Mouse (Mus musculus): Measurements from ENCODE around the gene Ggta1. TPM values are rescaled to one million over a fixed set of nuclear protein-coding genes. Genes with fewer than 3 reads are reported as not detected.

Ggta1 gene
- polyA plus RNA-seq, 1 experiment from 2014 or later, result 7.1 TPM

DNA sequence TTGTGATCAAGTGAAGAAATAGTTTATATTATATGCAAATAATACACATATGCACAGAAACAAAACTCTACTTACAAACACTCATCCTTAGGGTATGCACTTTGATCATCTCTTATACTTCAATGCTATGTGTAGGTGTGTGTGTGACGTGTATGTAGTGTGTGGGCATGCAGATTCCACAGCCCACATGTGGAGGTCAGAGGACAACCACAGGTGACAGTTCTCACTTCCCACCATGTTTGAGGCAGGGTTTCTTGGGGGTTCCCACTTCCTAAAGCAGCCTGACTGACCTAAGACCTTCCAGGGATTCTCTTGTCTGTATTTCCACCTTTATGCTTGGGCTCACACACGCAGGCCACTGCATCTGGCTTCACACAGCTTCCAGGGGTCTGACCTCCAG, 50.8 kb downstream of the Ggta1 start:
- H3K9ac ChIP-seq (ENCODE audit: low read depth, low read length), result no peak overlapping the region
- no peak overlapping the region for H3K4me3 ChIP-seq (ENCODE audit: low read length)
- no peak overlapping the region for H3K4me2 ChIP-seq (ENCODE audit: low read length)
- H3K27me3 ChIP-seq (replicated peaks; ENCODE audit: control insufficient read depth, insufficient read depth, low read length), result no peaks in the 10 kb centered on the region
- no peaks in the 10 kb centered on the region for H3K4me1 ChIP-seq (ENCODE audit: control insufficient read depth, insufficient read depth, low read depth, low read length)
- ATAC-seq, result no peak
- H3K9me3 ChIP-seq (ENCODE audit: control insufficient read depth, low read length), result no peaks in the 10 kb centered on the region
- H3K27ac ChIP-seq (ENCODE audit: low read depth, low read length), result no peak overlapping the region
- WGBS, result 87% methylated on average over 2 of the region's 2 CpGs
- H3K36me3 ChIP-seq (ENCODE audit: control insufficient read depth, insufficient read depth, low read length), result no peaks in the 10 kb centered on the region

DNA sequence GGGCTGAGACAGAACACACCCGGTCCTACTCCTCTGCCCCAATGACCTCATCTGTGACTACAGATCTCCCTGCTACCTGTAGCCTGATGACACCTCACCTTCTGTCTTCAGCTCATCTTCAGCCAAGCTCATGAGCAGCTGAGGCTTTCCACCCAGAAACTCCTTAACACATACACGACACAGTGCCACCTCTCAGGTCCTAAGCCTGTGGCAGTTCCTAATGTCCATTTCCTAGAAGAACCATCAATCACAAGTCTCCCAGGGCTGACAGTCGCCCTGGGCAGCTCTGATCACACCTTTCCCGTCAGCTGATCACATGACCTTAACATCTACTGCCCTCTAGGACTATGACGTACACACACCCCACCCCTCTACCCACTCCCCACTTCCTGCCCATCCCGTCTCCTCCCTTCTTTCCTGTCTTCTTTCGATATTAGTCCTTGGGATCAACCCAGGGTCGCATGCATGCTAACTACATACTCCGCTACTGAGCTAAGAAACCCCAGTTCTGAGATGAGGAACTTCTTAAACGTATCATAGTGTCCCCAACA, 51.3 kb downstream of the Ggta1 start:
- no peak overlapping the region for H3K4me2 ChIP-seq (ENCODE audit: low read length)
- no peaks in the 10 kb centered on the region for H3K36me3 ChIP-seq (ENCODE audit: control insufficient read depth, insufficient read depth, low read length)
- H3K27ac ChIP-seq (ENCODE audit: low read depth, low read length), result no peak overlapping the region
- no peaks in the 10 kb centered on the region for H3K4me1 ChIP-seq (ENCODE audit: control insufficient read depth, insufficient read depth, low read depth, low read length)
- ATAC-seq, result no peak
- no peak overlapping the region for H3K9ac ChIP-seq (ENCODE audit: low read depth, low read length)
- H3K27me3 ChIP-seq (replicated peaks; ENCODE audit: control insufficient read depth, insufficient read depth, low read length), result no peaks in the 10 kb centered on the region
- no peak overlapping the region for H3K4me3 ChIP-seq (ENCODE audit: low read length)
- WGBS, result 80% methylated on average over 10 of the region's 10 CpGs
- no peaks in the 10 kb centered on the region for H3K9me3 ChIP-seq (ENCODE audit: control insufficient read depth, low read length)

DNA sequence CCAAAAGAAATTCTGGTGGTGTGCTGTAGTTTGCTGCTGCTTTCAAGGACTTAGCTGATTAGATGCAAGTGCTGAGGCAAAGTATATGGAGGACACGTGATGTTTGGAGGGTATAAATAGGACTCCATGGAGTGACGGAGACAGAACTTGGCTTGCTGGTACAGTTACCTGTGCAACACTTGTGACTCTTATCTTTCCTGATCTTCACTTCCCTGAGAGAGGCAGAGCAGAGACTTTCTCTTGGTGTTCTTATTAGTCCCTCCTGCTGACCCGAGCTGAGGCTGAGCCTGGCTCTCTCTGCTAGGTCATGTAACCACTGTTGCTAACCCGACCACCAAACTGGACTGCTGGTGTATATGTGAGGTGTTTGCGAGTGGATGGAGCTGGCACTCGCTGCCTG, 53.6 kb downstream of the Ggta1 start:
- no peaks in the 10 kb centered on the region for H3K4me1 ChIP-seq (ENCODE audit: control insufficient read depth, insufficient read depth, low read depth, low read length)
- no peak overlapping the region for H3K4me2 ChIP-seq (ENCODE audit: low read length)
- no peaks in the 10 kb centered on the region for H3K36me3 ChIP-seq (ENCODE audit: control insufficient read depth, insufficient read depth, low read length)
- no peaks in the 10 kb centered on the region for H3K9me3 ChIP-seq (ENCODE audit: control insufficient read depth, low read length)
- 91% methylated on average over 6 of the region's 6 CpGs for WGBS
- no peak for ATAC-seq
- H3K27me3 ChIP-seq (replicated peaks; ENCODE audit: control insufficient read depth, insufficient read depth, low read length), result no peaks in the 10 kb centered on the region
- no peak overlapping the region for H3K4me3 ChIP-seq (ENCODE audit: low read length)
- no peak overlapping the region for H3K9ac ChIP-seq (ENCODE audit: low read depth, low read length)
- no peak overlapping the region for H3K27ac ChIP-seq (ENCODE audit: low read depth, low read length)

DNA sequence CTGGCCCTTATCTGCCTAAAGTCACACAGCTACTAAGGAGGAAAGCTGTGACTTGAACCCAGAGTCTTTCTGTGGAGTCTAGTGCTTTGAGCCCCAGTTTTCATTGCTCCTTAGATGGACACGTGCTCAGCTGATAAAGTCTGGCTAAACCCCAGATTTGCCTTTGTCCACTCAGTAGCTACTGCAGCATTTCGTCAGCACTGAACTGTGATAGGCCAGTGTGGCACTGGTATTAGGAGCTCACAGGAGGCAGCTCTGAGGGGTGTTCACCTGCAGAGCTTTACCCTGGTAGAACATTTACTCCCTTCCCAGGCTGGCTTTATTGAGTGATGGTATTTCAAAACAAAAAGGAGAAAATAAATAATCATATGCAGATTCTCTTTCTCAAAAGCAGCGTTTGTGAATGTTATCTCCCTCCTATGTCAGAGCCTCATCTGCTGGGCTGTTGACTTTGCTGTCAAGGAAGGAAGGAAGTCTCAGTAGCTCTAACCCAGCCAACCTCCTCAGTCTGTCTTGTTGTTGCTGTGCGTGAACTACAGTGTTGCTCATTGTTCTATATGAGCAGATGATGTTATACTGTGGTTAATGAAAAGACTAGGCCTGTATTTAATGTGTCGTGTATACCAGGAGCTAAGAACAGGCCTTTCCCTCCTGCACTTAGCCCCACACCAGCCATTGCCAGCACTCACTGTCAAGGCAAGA, 54.5 kb downstream of the Ggta1 start:
- H3K4me2 ChIP-seq (ENCODE audit: low read length), result no peak overlapping the region
- H3K9ac ChIP-seq (ENCODE audit: low read depth, low read length), result no peak overlapping the region
- WGBS, result 82% methylated on average over 5 of the region's 5 CpGs
- H3K9me3 ChIP-seq (ENCODE audit: control insufficient read depth, low read length), result no peaks in the 10 kb centered on the region
- ATAC-seq, result no peak
- H3K27me3 ChIP-seq (replicated peaks; ENCODE audit: control insufficient read depth, insufficient read depth, low read length), result no peaks in the 10 kb centered on the region
- H3K4me3 ChIP-seq (ENCODE audit: low read length), result no peak overlapping the region
- H3K4me1 ChIP-seq (ENCODE audit: control insufficient read depth, insufficient read depth, low read depth, low read length), result no peaks in the 10 kb centered on the region
- H3K36me3 ChIP-seq (ENCODE audit: control insufficient read depth, insufficient read depth, low read length), result no peaks in the 10 kb centered on the region
- H3K27ac ChIP-seq (ENCODE audit: low read depth, low read length), result no peak overlapping the region

DNA sequence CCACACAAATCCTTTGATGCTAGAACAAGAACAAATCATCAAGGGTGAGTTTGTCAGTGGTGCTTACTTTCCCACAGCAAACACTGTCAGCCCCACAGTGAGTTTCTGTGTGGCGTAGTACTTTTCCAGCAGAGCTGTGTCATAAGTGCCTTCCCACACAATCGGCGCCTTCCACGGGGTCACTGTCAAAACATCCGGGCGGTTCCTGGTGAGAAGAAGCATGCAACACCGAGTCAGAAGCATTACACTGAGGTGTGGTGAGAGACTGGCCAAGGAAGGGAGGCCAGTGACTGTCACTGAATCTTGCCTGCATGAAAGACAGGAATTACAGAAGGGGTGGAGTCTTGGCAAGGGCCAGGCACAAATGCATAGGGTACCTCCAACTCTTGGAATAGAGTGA, 55.2 kb downstream of the Ggta1 start:
- Histone ChIP-seq H3K9me3 (ENCODE audit: control insufficient read depth, low read length) (no peaks in the 10 kb centered on the region), H3K9ac (ENCODE audit: low read depth, low read length) (no peak overlapping the region), H3K27me3 (replicated peaks; ENCODE audit: control insufficient read depth, insufficient read depth, low read length) (no peaks in the 10 kb centered on the region), H3K4me2 (ENCODE audit: low read length) (no peak overlapping the region), H3K4me3 (ENCODE audit: low read length) (no peak overlapping the region), H3K4me1 (ENCODE audit: control insufficient read depth, insufficient read depth, low read depth, low read length) (no peaks in the 10 kb centered on the region), H3K36me3 (ENCODE audit: control insufficient read depth, insufficient read depth, low read length) (no peaks in the 10 kb centered on the region), H3K27ac (ENCODE audit: low read depth, low read length) (no peak overlapping the region)
- ATAC-seq, result no peak
- 72% methylated on average over 7 of the region's 7 CpGs for WGBS

DNA sequence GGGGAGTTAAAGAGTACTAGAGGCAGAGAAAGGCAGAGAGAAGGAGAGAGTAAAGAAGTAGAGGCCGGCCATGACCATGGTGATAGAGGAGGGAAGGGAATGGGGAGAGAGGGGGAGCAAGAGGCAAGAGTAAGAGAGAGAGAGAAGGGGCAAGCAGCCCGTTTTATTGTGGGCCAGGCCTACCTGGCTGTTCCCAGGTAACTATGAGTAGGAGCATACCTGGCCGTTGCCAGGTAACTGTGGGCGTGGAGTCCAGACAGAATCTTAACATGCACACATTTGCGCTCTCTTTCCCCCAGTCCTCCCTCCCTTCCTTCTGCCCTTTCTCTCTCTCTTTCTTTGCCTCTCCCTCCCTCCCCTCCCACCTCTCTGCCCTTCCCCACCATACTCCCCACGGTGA, 55.8 kb downstream of the Ggta1 start:
- WGBS, result 87% methylated on average over 5 of the region's 6 CpGs

DNA sequence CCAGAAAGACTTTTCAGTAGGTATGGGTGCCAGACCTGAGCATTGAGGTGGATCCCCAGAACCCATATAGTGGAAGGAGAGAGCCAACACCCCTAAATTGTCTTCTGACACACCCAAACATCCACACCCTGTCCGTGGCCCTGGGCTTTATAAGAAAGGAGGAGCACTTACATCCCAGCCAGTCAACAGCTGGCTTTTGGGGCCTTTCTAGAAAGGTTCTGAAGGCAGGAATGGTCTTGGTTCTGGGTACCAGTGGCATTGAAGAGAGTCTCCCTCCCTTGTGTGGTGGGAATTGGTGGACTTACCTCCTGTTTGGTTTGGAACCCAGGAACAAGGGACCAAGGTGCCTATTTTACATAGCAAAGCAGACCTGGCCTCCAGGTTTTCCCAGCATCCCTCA, 56.4 kb downstream of the Ggta1 start:
- 87% methylated on average over 1 of the region's 1 CpGs for WGBS
- Histone ChIP-seq H3K4me3 (ENCODE audit: low read length) (no peak overlapping the region), H3K4me1 (ENCODE audit: control insufficient read depth, insufficient read depth, low read depth, low read length) (no peaks in the 10 kb centered on the region), H3K4me2 (ENCODE audit: low read length) (no peak overlapping the region), H3K27me3 (replicated peaks; ENCODE audit: control insufficient read depth, insufficient read depth, low read length) (no peaks in the 10 kb centered on the region), H3K27ac (ENCODE audit: low read depth, low read length) (no peak overlapping the region), H3K9ac (ENCODE audit: low read depth, low read length) (no peak overlapping the region), H3K9me3 (ENCODE audit: control insufficient read depth, low read length) (no peaks in the 10 kb centered on the region), H3K36me3 (ENCODE audit: control insufficient read depth, insufficient read depth, low read length) (no peaks in the 10 kb centered on the region)
- ATAC-seq, result no peak

More for the DNA sequence above, 55.8 kb downstream of the Ggta1 start:
- Histone ChIP-seq H3K4me3 (ENCODE audit: low read length) (no peak overlapping the region), H3K9me3 (ENCODE audit: control insufficient read depth, low read length) (no peaks in the 10 kb centered on the region), H3K4me2 (ENCODE audit: low read length) (no peak overlapping the region), H3K27me3 (replicated peaks; ENCODE audit: control insufficient read depth, insufficient read depth, low read length) (no peaks in the 10 kb centered on the region), H3K27ac (ENCODE audit: low read depth, low read length) (no peak overlapping the region), H3K4me1 (ENCODE audit: control insufficient read depth, insufficient read depth, low read depth, low read length) (no peaks in the 10 kb centered on the region), H3K9ac (ENCODE audit: low read depth, low read length) (no peak overlapping the region), H3K36me3 (ENCODE audit: control insufficient read depth, insufficient read depth, low read length) (no peaks in the 10 kb centered on the region)
- ATAC-seq, result no peak

DNA sequence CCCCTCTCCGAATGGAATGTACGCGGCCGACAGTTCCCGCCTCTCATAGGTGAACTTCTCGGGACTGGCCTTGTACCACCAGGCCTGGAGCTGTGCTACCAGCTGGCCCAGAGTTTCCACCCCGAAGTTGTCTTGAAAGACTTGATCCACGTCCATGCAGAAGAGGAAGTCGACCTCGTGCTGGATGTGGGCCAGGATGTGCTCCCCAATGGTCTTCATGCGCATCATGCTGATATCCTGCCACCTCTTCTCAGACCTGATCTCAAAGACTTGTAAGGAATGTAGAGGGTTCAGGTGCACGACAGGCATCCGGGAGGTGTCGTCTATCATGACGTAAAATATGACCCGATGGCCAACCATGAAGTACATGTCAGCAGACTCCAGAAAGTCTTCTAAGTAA, 60.6 kb downstream of the Ggta1 start:
- H3K4me2 ChIP-seq (ENCODE audit: low read length), result no peak overlapping the region
- no peak for ATAC-seq
- no peaks in the 10 kb centered on the region for H3K27me3 ChIP-seq (replicated peaks; ENCODE audit: control insufficient read depth, insufficient read depth, low read length)
- H3K9me3 ChIP-seq (ENCODE audit: control insufficient read depth, low read length), result no peaks in the 10 kb centered on the region
- no peaks in the 10 kb centered on the region for H3K4me1 ChIP-seq (ENCODE audit: control insufficient read depth, insufficient read depth, low read depth, low read length)
- WGBS, result 95% methylated on average over 16 of the region's 16 CpGs
- H3K4me3 ChIP-seq (ENCODE audit: low read length), result no peak overlapping the region
- H3K9ac ChIP-seq (ENCODE audit: low read depth, low read length), result no peak overlapping the region
- no peaks in the 10 kb centered on the region for H3K36me3 ChIP-seq (ENCODE audit: control insufficient read depth, insufficient read depth, low read length)
- no peak overlapping the region for H3K27ac ChIP-seq (ENCODE audit: low read depth, low read length)

DNA sequence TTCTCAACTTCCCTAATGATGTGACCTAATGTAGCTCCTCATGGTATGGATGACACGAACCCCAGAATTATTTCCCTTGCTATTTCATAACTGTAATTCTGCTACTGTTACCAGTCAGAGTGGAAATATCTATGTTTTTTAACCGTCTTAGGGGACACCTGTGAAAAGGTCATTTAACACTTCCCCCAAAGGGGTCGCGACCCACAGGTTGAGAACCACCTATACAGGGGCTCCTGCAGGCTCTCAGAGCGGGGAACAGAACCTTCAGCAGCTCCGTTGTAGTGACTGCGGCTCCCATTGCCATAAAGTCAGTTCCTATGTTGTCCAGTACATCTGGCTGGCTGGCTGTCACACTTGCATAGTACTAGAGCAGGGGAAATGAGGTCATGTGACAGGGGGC, 62.3 kb downstream of the Ggta1 start:
- H3K4me2 ChIP-seq (ENCODE audit: low read length), result no peak overlapping the region
- 93% methylated on average over 7 of the region's 7 CpGs for WGBS
- no peaks in the 10 kb centered on the region; the same call in 1 of the 2 replicates for H3K4me1 ChIP-seq (ENCODE audit: control insufficient read depth, insufficient read depth, low read depth, low read length)
- H3K27me3 ChIP-seq (replicated peaks; ENCODE audit: control insufficient read depth, insufficient read depth, low read length), result no peaks in the 10 kb centered on the region
- no peaks in the 10 kb centered on the region for H3K36me3 ChIP-seq (ENCODE audit: control insufficient read depth, insufficient read depth, low read length)
- no peak for ATAC-seq
- H3K27ac ChIP-seq (ENCODE audit: low read depth, low read length), result no peak overlapping the region
- H3K9me3 ChIP-seq (ENCODE audit: control insufficient read depth, low read length), result no peaks in the 10 kb centered on the region
- no peak overlapping the region for H3K4me3 ChIP-seq (ENCODE audit: low read length)
- no peak overlapping the region for H3K9ac ChIP-seq (ENCODE audit: low read depth, low read length)

Data from hindbrain, embryonic 16.5 days (tissue).